Mouse (Mus musculus): ENCODE results near the gene Rfk. TPM values are rescaled to one million over a fixed set of nuclear protein-coding genes. Genes with fewer than 3 reads are reported as not detected.

The Rfk gene
- polyA plus RNA-seq, 1 experiment from 2014 or later: 78.1 TPM

GRCm38 (mm10) chr19:17359315-17359890 is 34.4 kb upstream of the Rfk start:
- Histone ChIP-seq H3K4me2 (no peak overlapping the region), H3K4me1 (peaks cover 8% of the 10 kb centered on the region), H3K27me3 (peaks cover 29% of the 10 kb centered on the region), H3K27ac (no peak overlapping the region), H3K4me3 (no peak overlapping the region), H3K9ac (no peak overlapping the region), H3K36me3 (ENCODE audit: poor library complexity, severe bottlenecking) (no peaks in the 10 kb centered on the region), H3K9me3 (replicated peaks) (no peaks in the 10 kb centered on the region)
- ATAC-seq: no peak
- WGBS: 86% methylated on average over 14 of the region's 14 CpGs

GRCm38 (mm10) chr19:17361181-17361580 is 32.7 kb upstream of the Rfk start:
- ATAC-seq: no peak
- WGBS: 81% methylated on average over 2 of the region's 2 CpGs
- H3K27ac ChIP-seq: no peak overlapping the region
- no peak overlapping the region for H3K4me3 ChIP-seq
- H3K4me1 ChIP-seq: peaks cover 5% of the 10 kb centered on the region
- H3K36me3 ChIP-seq (ENCODE audit: poor library complexity, severe bottlenecking): no peaks in the 10 kb centered on the region
- peaks cover 11% of the 10 kb centered on the region for H3K27me3 ChIP-seq
- no peak overlapping the region for H3K4me2 ChIP-seq
- no peak overlapping the region for H3K9ac ChIP-seq
- H3K9me3 ChIP-seq (replicated peaks): no peaks in the 10 kb centered on the region

GRCm38 (mm10) chr19:17364741-17365140 is 29.1 kb upstream of the Rfk start:
- no peak overlapping the region for H3K4me2 ChIP-seq
- H3K9ac ChIP-seq: no peak overlapping the region
- ATAC-seq: no peak
- no peaks in the 10 kb centered on the region for H3K9me3 ChIP-seq (replicated peaks)
- whole genome bisulfite sequencing: 38% methylated on average over 3 of the region's 3 CpGs
- H3K27ac ChIP-seq: no peak overlapping the region
- H3K36me3 ChIP-seq (ENCODE audit: poor library complexity, severe bottlenecking): no peaks in the 10 kb centered on the region
- H3K27me3 ChIP-seq: no peaks in the 10 kb centered on the region
- H3K4me1 ChIP-seq: no peaks in the 10 kb centered on the region
- no peak overlapping the region for H3K4me3 ChIP-seq

GRCm38 (mm10) chr19:17366364-17367090 is 27.3 kb upstream of the Rfk start:
- Histone ChIP-seq H3K9me3 (replicated peaks) (no peaks in the 10 kb centered on the region), H3K36me3 (ENCODE audit: poor library complexity, severe bottlenecking) (no peaks in the 10 kb centered on the region), H3K4me1 (no peaks in the 10 kb centered on the region), H3K4me2 (no peak overlapping the region), H3K4me3 (no peak overlapping the region), H3K27me3 (no peaks in the 10 kb centered on the region), H3K9ac (no peak overlapping the region), H3K27ac (no peak overlapping the region)
- no peak for ATAC-seq
- WGBS: 94% methylated on average over 8 of the region's 8 CpGs

- no peak overlapping the region for H3K27ac ChIP-seq
- no peak overlapping the region for H3K9ac ChIP-seq
- no peaks in the 10 kb centered on the region for H3K4me1 ChIP-seq
- ATAC-seq: no peak
- no peaks in the 10 kb centered on the region for H3K9me3 ChIP-seq (replicated peaks)
- H3K4me2 ChIP-seq: no peak overlapping the region
- H3K36me3 ChIP-seq (ENCODE audit: poor library complexity, severe bottlenecking): no peaks in the 10 kb centered on the region
- H3K27me3 ChIP-seq: no peaks in the 10 kb centered on the region
- WGBS: 91% methylated on average over 9 of the region's 9 CpGs
- H3K4me3 ChIP-seq: no peak overlapping the region
Measured at GRCm38 (mm10) chr19:17368557-17368956, 25.3 kb upstream of the Rfk start.

GRCm38 (mm10) chr19:17369581-17369980 is 24.3 kb upstream of the Rfk start:
- ATAC-seq: no peak
- H3K4me2 ChIP-seq: no peak overlapping the region
- H3K4me3 ChIP-seq: no peak overlapping the region
- WGBS: 61% methylated on average over 7 of the region's 7 CpGs
- no peaks in the 10 kb centered on the region for H3K36me3 ChIP-seq (ENCODE audit: poor library complexity, severe bottlenecking)
- H3K4me1 ChIP-seq: no peaks in the 10 kb centered on the region
- no peaks in the 10 kb centered on the region for H3K27me3 ChIP-seq
- no peak overlapping the region for H3K9ac ChIP-seq
- H3K27ac ChIP-seq: no peak overlapping the region
- H3K9me3 ChIP-seq (replicated peaks): no peaks in the 10 kb centered on the region

GRCm38 (mm10) chr19:17372701-17373100 is 21.1 kb upstream of the Rfk start, which contains the start of gene Gcnt1:
TSS of gene Gcnt1 (minus strand) at chr19:17372844.
- Histone ChIP-seq H3K27ac (no peak within 1 kb of the TSS), H3K27me3 (no peaks in the 10 kb centered on the region), H3K9ac (no peak within 1 kb of the TSS), H3K9me3 (replicated peaks) (no peaks in the 10 kb centered on the region), H3K4me2 (no peak within 1 kb of the TSS), H3K4me1 (no peaks in the 10 kb centered on the region), H3K36me3 (ENCODE audit: poor library complexity, severe bottlenecking) (no peaks in the 10 kb centered on the region), H3K4me3 (no peak within 1 kb of the TSS)
- 90% methylated on average over 3 of the region's 3 CpGs for WGBS
- ATAC-seq: no peak

GRCm38 (mm10) chr19:17378845-17379244 is 15.0 kb upstream of the Rfk start:
- Histone ChIP-seq H3K27me3 (no peaks in the 10 kb centered on the region), H3K4me1 (no peaks in the 10 kb centered on the region), H3K36me3 (ENCODE audit: poor library complexity, severe bottlenecking) (no peaks in the 10 kb centered on the region), H3K9ac (no peak overlapping the region), H3K27ac (no peak overlapping the region), H3K4me2 (no peak overlapping the region), H3K4me3 (no peak overlapping the region), H3K9me3 (replicated peaks) (no peaks in the 10 kb centered on the region)
- ATAC-seq: no peak

- Histone ChIP-seq H3K4me3 (no peak overlapping the region), H3K9ac (no peak overlapping the region), H3K9me3 (replicated peaks) (no peaks in the 10 kb centered on the region), H3K27ac (no peak overlapping the region), H3K4me1 (no peaks in the 10 kb centered on the region), H3K27me3 (no peaks in the 10 kb centered on the region), H3K4me2 (no peak overlapping the region), H3K36me3 (ENCODE audit: poor library complexity, severe bottlenecking) (no peaks in the 10 kb centered on the region)
- ATAC-seq: no peak
- 85% methylated on average over 7 of the region's 7 CpGs for WGBS
Measured at GRCm38 (mm10) chr19:17380549-17380948, 13.3 kb upstream of the Rfk start.

- Histone ChIP-seq H3K27ac (no peak overlapping the region), H3K36me3 (ENCODE audit: poor library complexity, severe bottlenecking) (no peaks in the 10 kb centered on the region), H3K4me3 (no peak overlapping the region), H3K4me1 (no peaks in the 10 kb centered on the region), H3K9me3 (replicated peaks) (no peaks in the 10 kb centered on the region), H3K27me3 (no peaks in the 10 kb centered on the region), H3K9ac (no peak overlapping the region), H3K4me2 (no peak overlapping the region)
- 89% methylated on average over 6 of the region's 6 CpGs for WGBS
- ATAC-seq: no peak
Measured at GRCm38 (mm10) chr19:17382807-17383397, 10.9 kb upstream of the Rfk start.

GRCm38 (mm10) chr19:17385022-17385421 is 8.8 kb upstream of the Rfk start:
- Histone ChIP-seq H3K4me1 (no peaks in the 10 kb centered on the region), H3K4me3 (no peak overlapping the region), H3K9me3 (replicated peaks) (no peaks in the 10 kb centered on the region), H3K27ac (no peak overlapping the region), H3K27me3 (no peaks in the 10 kb centered on the region), H3K9ac (no peak overlapping the region), H3K4me2 (no peak overlapping the region), H3K36me3 (ENCODE audit: poor library complexity, severe bottlenecking) (no peaks in the 10 kb centered on the region)
- 96% methylated on average over 4 of the region's 4 CpGs for WGBS
- no peak for ATAC-seq

- ATAC-seq: no peak
- Histone ChIP-seq H3K9me3 (replicated peaks) (no peaks in the 10 kb centered on the region), H3K4me1 (no peaks in the 10 kb centered on the region), H3K9ac (no peak overlapping the region), H3K27me3 (no peaks in the 10 kb centered on the region), H3K36me3 (ENCODE audit: poor library complexity, severe bottlenecking) (no peaks in the 10 kb centered on the region), H3K4me3 (no peak overlapping the region), H3K4me2 (no peak overlapping the region), H3K27ac (no peak overlapping the region)
- WGBS: 80% methylated on average over 1 of the region's 1 CpGs
Measured at GRCm38 (mm10) chr19:17385426-17385825, 8.4 kb upstream of the Rfk start.

All from forebrain, embryonic 13.5 days (tissue).